Mouse (Mus musculus) layer of hippocampus, postnatal 14 days (tissue): Measurements from ENCODE around the gene Foxred1. TPM values are rescaled to one million over a fixed set of nuclear protein-coding genes. Genes with fewer than 3 reads are reported as not detected.

Source experiments
- DNase-seq, 2 experiments: peaks; one replicate each; pipeline ENCODE4 v3.0.0; 2021 to 2022; ENCODE audit warnings: low spot score in 2 of 2, mixed read lengths in 1 of 2
- long read RNA-seq, 2 experiments: library from polyadenylated mRNA; stranded (forward); transcript quantifications; one replicate each; pipeline ENCODE4 v2.0.0; 2021
- total RNA-seq, 2 experiments: library from RNA; stranded (reverse); gene quantifications; 2 replicates each; pipeline ENCODE4 v1.2.3; 2021

Foxred1 gene
- total RNA-seq = 10 to 100 TPM; 41.5 to 46.4 TPM
- long read RNA-seq, experiment 1, transcript Foxred1-202 (11 exons, 2,289 nt) = major isoform, 18 of 50 reads
- long read RNA-seq, experiment 1, partial matches to known transcripts = 7 of 50 reads
- long read RNA-seq, experiment 1, other reads (novel, unspliced or antisense) = 24 of 50 reads
- long read RNA-seq, experiment 2, transcript Foxred1-202 (11 exons, 2,289 nt) = major isoform, 26 of 44 reads
- long read RNA-seq, experiment 2, partial matches to known transcripts = 2 of 44 reads
- long read RNA-seq, experiment 2, other reads (novel, unspliced or antisense) = 12 of 44 reads

- DNase-seq = peak; percentile 97 to 99
These were observed at the start of gene Foxred1 for GRCm38 (mm10) chr9:35210542-35211474. Gene Foxred1 (minus strand): TSS chr9:35211055.

- DNase-seq = no peak
These were observed 46.5 kb upstream of the Foxred1 start for GRCm38 (mm10) chr9:35257365-35257764.

GRCm38 (mm10) chr9:35249476-35249875, 38.6 kb upstream of the Foxred1 start:
- DNase-seq = no peak

- no peak for DNase-seq
These were observed 36.5 kb upstream of the Foxred1 start for GRCm38 (mm10) chr9:35247405-35247804.

GRCm38 (mm10) chr9:35239734-35240133, 28.9 kb upstream of the Foxred1 start:
- DNase-seq = no peak

GRCm38 (mm10) chr9:35238915-35239571, 28.2 kb upstream of the Foxred1 start:
- no peak for DNase-seq

GRCm38 (mm10) chr9:35238371-35238770, 27.5 kb upstream of the Foxred1 start:
- no peak for DNase-seq

GRCm38 (mm10) chr9:35235996-35236395, 25.1 kb upstream of the Foxred1 start:
- DNase-seq = no peak

- DNase-seq = no peak
These were observed 17.8 kb upstream of the Foxred1 start for GRCm38 (mm10) chr9:35228671-35229070.

GRCm38 (mm10) chr9:35223466-35223865, 12.6 kb upstream of the Foxred1 start:
- DNase-seq = no peak

- no peak for DNase-seq
These were observed 7.1 kb upstream of the Foxred1 start for GRCm38 (mm10) chr9:35217963-35218362.

- no peak for DNase-seq
These were observed 987 bp upstream of the Foxred1 start for GRCm38 (mm10) chr9:35211573-35212511.

GRCm38 (mm10) chr9:35204421-35204820, 6.4 kb downstream of the Foxred1 start:
- DNase-seq = no peak

- DNase-seq = no peak
These were observed 7.3 kb downstream of the Foxred1 start for GRCm38 (mm10) chr9:35203536-35203935.

GRCm38 (mm10) chr9:35200529-35201060, 10.3 kb downstream of the Foxred1 start:
- no peak for DNase-seq

GRCm38 (mm10) chr9:35199772-35200471, 10.9 kb downstream of the Foxred1 start, which contains the start of the genes Srpr and Tirap:
Gene Srpr (plus strand): TSS chr9:35200175.
Gene Tirap (minus strand): TSS chr9:35200291.
- peak; percentile 83 for DNase-seq

- no peak for DNase-seq
These were observed 11.7 kb downstream of the Foxred1 start for GRCm38 (mm10) chr9:35198945-35199771.

- DNase-seq = no peak
These were observed 12.5 kb downstream of the Foxred1 start for GRCm38 (mm10) chr9:35198351-35198750.

- no peak for DNase-seq
These were observed 13.2 kb downstream of the Foxred1 start for GRCm38 (mm10) chr9:35197625-35198024.
